Mouse (Mus musculus) G1E-ER4 (cell line): ENCODE data around the gene Zfp455. TPM values are rescaled to one million over a fixed set of nuclear protein-coding genes. Genes with fewer than 3 reads are reported as not detected.
"Not testable (repeated sequence)": the region's sequence is repeated elsewhere in the genome, so short reads cannot be mapped to it uniquely, and the experiment has no call there.

ENCODE experiments used
- GATA1 ChIP-seq: IDR thresholded peaks from one replicate; pipeline ENCODE4 v1.8.0; 2012; ENCODE audit warnings: low read length, inconsistent platforms
- polyA plus RNA-seq: library from polyadenylated mRNA; stranded (reverse); fragments of >175 nt; gene quantifications from 2 replicates; pipeline ENCODE4 v1.2.3, GENCODE M21; 2012

The Zfp455 gene
- polyA plus RNA-seq = 0.02 and 0.04 TPM in 2 replicates

DNA sequence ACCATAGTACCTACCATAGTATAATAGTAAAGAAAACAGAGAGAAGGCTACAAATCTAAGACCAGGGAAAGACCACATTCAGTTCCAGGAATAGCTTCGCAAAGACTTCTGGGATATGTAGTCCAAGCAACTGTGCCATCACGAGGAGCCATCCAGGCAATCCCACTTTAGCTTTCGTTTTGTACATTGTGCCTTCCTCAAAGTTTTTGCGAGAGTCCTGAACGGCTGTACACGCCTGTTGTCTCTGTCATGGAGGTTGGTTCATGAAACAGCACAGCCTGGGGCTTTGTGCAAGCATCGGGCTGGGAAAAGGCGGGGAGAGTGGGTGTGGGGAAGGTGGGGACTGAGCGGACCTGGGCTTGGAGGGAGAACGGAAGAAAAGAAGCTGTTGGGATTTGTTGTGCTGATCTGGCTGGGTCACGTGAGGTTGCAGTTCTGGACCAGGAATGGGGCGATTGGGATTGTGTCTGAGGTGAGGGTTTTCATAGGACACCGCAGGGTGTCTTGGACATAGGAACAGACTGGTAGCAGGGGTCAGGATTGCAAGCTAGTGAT lies at the start of gene Zfp455:
TSS of gene Zfp455 (plus strand) at position 167 of the 555 bp plus-strand sequence.
- TF ChIP-seq GATA1 = no peak

DNA sequence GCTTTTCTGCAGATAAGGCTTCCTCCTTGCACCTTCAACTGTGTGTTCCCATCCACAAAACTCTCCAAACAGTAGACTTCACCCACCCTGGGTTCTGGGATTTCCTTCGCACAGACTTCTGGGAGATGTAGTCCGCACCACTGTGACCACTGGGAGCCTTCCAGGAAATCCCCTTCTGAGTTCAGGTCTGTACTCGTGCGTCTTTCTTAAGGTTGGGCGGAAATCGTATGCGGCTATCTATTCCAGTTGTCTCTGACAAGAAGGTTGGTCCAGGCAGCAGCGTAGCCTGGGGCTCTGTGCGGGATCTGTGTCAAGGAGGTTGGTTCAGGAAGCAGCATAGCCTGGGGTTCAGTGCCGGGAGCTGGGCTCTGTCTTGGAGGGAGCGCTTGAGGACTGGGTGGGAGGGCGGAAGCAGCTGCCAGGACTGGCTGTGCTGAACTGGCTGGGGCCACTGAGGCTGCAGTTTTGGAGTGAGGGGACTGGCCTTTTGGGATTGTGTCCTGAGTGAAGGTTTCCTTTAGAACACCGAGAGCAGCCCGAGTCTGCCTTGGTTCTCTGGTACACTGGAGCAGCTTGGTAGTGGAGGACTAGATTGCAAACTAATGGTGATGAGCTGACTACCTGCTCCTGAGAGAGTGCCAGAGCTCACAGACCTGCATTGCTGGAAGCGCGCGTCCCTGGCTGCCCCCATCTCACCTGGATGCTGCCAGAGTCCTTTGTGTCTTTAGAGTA lies 21.1 kb upstream of the Zfp455 start, which contains the start of gene Rsl1:
TSS of gene Rsl1 (plus strand) at position 192 of the 732 bp plus-strand sequence.
- TF ChIP-seq GATA1 = not testable (repeated sequence)

DNA sequence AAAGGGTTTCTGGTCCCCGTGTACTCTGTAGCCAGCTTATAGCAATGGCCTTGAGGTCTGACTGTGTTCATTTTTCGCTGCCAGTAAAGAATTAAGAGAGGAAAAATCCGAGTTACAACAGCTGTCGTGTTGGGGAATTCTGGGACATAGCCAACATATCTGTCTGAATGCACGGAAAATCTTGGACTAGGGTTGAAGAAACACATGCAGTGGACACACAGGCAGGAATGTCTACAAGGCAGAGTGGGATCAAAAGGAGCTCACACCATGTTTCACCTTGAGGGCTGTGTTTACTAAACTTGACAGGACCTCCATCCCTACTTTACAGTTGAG lies 20.6 kb upstream of the Zfp455 start:
- TF ChIP-seq GATA1 = no peak

DNA sequence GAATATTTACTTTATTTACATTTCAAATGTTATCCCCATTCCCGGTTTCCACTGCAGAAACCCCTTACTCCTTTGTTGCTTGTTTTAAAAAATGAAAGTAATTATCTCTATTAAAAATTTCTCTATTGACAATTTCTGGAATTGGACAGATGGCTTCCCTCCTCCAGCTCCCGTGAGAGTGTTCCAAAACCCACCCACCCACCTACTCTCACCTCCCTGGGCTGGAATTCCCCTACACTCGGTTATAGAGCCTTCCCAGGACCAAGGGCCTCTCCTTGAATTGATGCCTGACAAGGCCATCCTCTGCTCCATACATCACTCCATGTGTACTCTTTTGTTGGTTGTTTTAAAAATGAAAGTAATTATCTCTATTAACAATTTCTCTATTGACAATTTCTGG lies 7.3 kb downstream of the Zfp455 start:
- TF ChIP-seq GATA1 = no peak

DNA sequence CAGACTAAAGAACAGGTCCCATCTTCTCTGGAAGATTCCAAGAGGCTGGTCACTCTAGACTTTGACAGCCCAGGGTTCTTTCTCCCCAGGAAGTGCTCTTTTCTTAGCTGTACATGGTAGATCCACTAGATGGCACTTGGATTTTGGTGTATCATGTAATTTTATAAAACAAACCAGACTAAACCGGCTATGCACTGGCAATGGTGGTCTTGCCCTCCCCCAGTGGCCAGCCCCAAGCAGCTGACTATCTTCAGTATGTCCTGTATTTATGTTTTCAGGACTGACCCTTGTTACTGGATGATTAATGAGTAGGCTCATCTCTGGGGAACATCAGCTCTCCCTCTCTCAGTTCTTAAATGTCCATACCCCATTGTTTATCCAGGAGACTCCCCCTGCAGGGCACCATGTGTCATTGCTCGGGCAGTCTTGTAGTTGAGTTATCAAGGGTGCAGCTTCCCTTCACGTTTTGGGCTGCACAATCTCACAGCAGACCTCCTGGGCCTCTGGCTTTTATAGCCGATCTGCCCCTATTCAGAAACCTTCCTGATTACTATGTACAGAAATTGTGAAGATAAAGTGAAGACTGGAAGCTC lies 19.8 kb downstream of the Zfp455 start:
- TF ChIP-seq GATA1 = no peak

Other genes starting within 250 kb of the Zfp455 start
- 0.02 and 0.06 TPM in 2 replicates for gene Zfp712, start 133.3 kb upstream of the Zfp455 start, polyA plus RNA-seq
- gene Zfp708, start 96.5 kb upstream of the Zfp455 start, polyA plus RNA-seq = 0.06 TPM in 1 of 2 replicates, not detected in the other
- 0.06 and 0.30 TPM in 2 replicates for gene Gm28557, start 85.9 kb upstream of the Zfp455 start, polyA plus RNA-seq
- 0.05 TPM in 1 of 2 replicates, not detected in the other for gene Rslcan18, start 78.2 kb upstream of the Zfp455 start, polyA plus RNA-seq
- gene Zfp759, start 72.8 kb upstream of the Zfp455 start, polyA plus RNA-seq = 0.23 and 0.27 TPM in 2 replicates
- gene Rsl1, start 21.3 kb upstream of the Zfp455 start, polyA plus RNA-seq = 0.02 and 0.14 TPM in 2 replicates
- gene Zfp458, start 84.0 kb downstream of the Zfp455 start, polyA plus RNA-seq = 0.12 and 0.16 TPM in 2 replicates
- gene Zfp457, start 112.0 kb downstream of the Zfp455 start, polyA plus RNA-seq = 0.09 and 0.22 TPM in 2 replicates
- gene Zfp595, start 138.1 kb downstream of the Zfp455 start, polyA plus RNA-seq = 0.11 and 0.18 TPM in 2 replicates
- gene Gm28044, start 166.0 kb downstream of the Zfp455 start, polyA plus RNA-seq = not detected in 2 replicates
- gene Zfp953, start 166.1 kb downstream of the Zfp455 start, polyA plus RNA-seq = 0.03 TPM in 2 replicates
- not detected in 2 replicates for gene Gm28041, start 181.2 kb downstream of the Zfp455 start, polyA plus RNA-seq
- 0.09 TPM in 2 replicates for gene Zfp456, start 181.3 kb downstream of the Zfp455 start, polyA plus RNA-seq
- 0.73 and 1.1 TPM in 2 replicates for gene Zfp429, start 205.3 kb downstream of the Zfp455 start, polyA plus RNA-seq
- not detected in 2 replicates for gene Zfp459, start 226.9 kb downstream of the Zfp455 start, polyA plus RNA-seq